Mouse (Mus musculus) granulocyte monocyte progenitor cell, adult 5-6 weeks (primary cell): Measurements from ENCODE around the gene Rer1. TPM values are rescaled to one million over a fixed set of nuclear protein-coding genes. Genes with fewer than 3 reads are reported as not detected.

Source experiments
- ATAC-seq: replicated peaks from 2 replicates; pipeline ENCODE4 v1.8.0; 2016; ENCODE audit warnings: mild to moderate bottlenecking, moderate TSS enrichment, inconsistent platforms; ENCODE audit not compliant: poor library complexity, severe bottlenecking
- total RNA-seq, 2 experiments: library from RNA; stranded (forward) in 1 of 2; stranded (reverse) in 1 of 2; fragments of 200-712, 200-1000 nt in 1 of 2; fragments of >200 nt in 1 of 2; fragmentation: Nextera tagmentation in 1 of 2; gene quantifications; 2 replicates each; pipeline ENCODE4 v1.2.3; 2014 to 2017

The Rer1 gene
- total RNA-seq, 2 experiments from 2014 or later, result 106 to 125 TPM

DNA sequence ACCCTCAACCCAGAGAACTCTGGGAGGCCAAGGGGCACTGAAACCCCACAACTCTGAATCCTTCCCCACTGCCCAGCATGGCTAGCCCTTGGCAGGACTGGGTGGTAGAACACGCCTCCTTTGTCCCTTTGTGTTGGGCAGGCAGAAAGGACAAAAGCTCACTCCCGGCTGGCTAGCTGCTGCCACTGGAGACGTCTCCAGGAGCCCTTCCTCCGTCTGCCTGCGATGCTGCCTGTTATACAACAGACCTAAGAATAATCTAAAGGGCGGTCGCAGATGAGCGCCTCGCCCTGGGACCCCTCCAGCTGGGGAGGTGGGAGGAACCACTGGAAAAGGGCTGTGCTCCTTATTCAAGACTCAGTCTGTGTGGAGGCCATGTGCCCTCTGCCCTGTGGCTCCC is 46.0 kb downstream of the Rer1 start:
- no peak for ATAC-seq

- ATAC-seq, result no peak
These were observed 51.4 kb downstream of the Rer1 start for GRCm38 (mm10) chr4:155034787-155035186.

DNA sequence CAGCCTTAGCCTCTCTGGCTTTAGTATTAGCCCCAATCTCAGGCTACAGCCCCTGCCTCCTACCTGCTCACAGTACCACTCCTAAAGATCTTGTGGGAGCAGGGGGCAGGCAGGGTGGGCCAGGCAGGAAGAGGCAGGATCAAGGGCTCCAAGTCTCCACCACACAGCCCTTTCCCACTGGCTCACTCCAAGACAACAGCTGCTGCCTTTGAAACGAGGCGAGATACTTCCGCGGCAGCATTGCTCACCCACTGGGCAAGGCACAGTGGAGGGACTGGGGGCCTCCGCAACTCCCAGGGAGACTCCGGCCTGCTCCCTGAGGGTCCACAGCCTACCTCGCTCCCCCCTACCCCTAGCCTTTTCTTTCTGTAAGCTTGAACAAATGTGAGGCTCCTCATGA is 52.0 kb downstream of the Rer1 start:
- no peak for ATAC-seq

GRCm38 (mm10) chr4:155033115-155033514 is 53.1 kb downstream of the Rer1 start:
- ATAC-seq, result no peak

- ATAC-seq, result no peak
These were observed 61.8 kb downstream of the Rer1 start for GRCm38 (mm10) chr4:155024170-155025010.

Other genes with a start within 250 kb of the Rer1 start
- gene Ttc34, start 248.9 kb downstream of the Rer1 start, total RNA-seq (2014; fragmentation: Nextera tagmentation), result 0.17 TPM in 1 of 2 replicates, not detected in the other
- gene Ttc34, start 248.9 kb downstream of the Rer1 start, total RNA-seq (2017), result not detected in 2 replicates
- gene Mmel1, start 216.8 kb downstream of the Rer1 start, total RNA-seq (2014; fragmentation: Nextera tagmentation), result not detected in 2 replicates
- not detected in 2 replicates for gene Mmel1, start 216.8 kb downstream of the Rer1 start, total RNA-seq (2017)
- 6.9 and 8.5 TPM in 2 replicates for gene Fam213b, start 187.2 kb downstream of the Rer1 start, total RNA-seq (2014; fragmentation: Nextera tagmentation)
- gene Fam213b, start 187.2 kb downstream of the Rer1 start, total RNA-seq (2017), result 2.9 and 6.7 TPM in 2 replicates
- 85.4 and 110 TPM in 2 replicates for gene Tnfrsf14, start 157.8 kb downstream of the Rer1 start, total RNA-seq (2014; fragmentation: Nextera tagmentation)
- 33.2 and 38.4 TPM in 2 replicates for gene Tnfrsf14, start 157.8 kb downstream of the Rer1 start, total RNA-seq (2017)
- gene Hes5, start 125.5 kb downstream of the Rer1 start, total RNA-seq (2014; fragmentation: Nextera tagmentation), result 0.85 TPM in 1 of 2 replicates, not detected in the other
- 0.52 TPM in 1 of 2 replicates, not detected in the other for gene Hes5, start 125.5 kb downstream of the Rer1 start, total RNA-seq (2017)
- gene Pank4, start 122.3 kb downstream of the Rer1 start, total RNA-seq (2014; fragmentation: Nextera tagmentation), result 36.3 and 45.1 TPM in 2 replicates
- 17.3 and 20.8 TPM in 2 replicates for gene Pank4, start 122.3 kb downstream of the Rer1 start, total RNA-seq (2017)
- 0.30 TPM in 1 of 2 replicates, not detected in the other for gene Plch2, start 29.6 kb downstream of the Rer1 start, total RNA-seq (2014; fragmentation: Nextera tagmentation)
- not detected in 2 replicates for gene Plch2, start 29.6 kb downstream of the Rer1 start, total RNA-seq (2017)
- 10.5 and 11.0 TPM in 2 replicates for gene Pex10, start 19.4 kb downstream of the Rer1 start, total RNA-seq (2014; fragmentation: Nextera tagmentation)
- 13.4 and 18.6 TPM in 2 replicates for gene Pex10, start 19.4 kb downstream of the Rer1 start, total RNA-seq (2017)
- gene Morn1, start 195 bp upstream of the Rer1 start, total RNA-seq (2014; fragmentation: Nextera tagmentation), result 0.62 and 1.2 TPM in 2 replicates
- gene Morn1, start 195 bp upstream of the Rer1 start, total RNA-seq (2017), result 1.6 and 4.7 TPM in 2 replicates
- gene Ski, start 136.2 kb upstream of the Rer1 start, total RNA-seq (2014; fragmentation: Nextera tagmentation), result 18.1 and 19.4 TPM in 2 replicates
- 4.7 and 8.6 TPM in 2 replicates for gene Ski, start 136.2 kb upstream of the Rer1 start, total RNA-seq (2017)
- gene Faap20, start 163.4 kb upstream of the Rer1 start, total RNA-seq (2014; fragmentation: Nextera tagmentation), result 25.0 and 35.2 TPM in 2 replicates
- gene Faap20, start 163.4 kb upstream of the Rer1 start, total RNA-seq (2017), result 14.0 and 17.5 TPM in 2 replicates